Mouse (Mus musculus): ENCODE results near the gene Cdhr3. TPM values are rescaled to one million over a fixed set of nuclear protein-coding genes. Genes with fewer than 3 reads are reported as not detected.

Cdhr3 gene
- total and polyA plus RNA-seq, 3 experiments, result 0.34 to 1.8 (median 0.39) TPM

DNA sequence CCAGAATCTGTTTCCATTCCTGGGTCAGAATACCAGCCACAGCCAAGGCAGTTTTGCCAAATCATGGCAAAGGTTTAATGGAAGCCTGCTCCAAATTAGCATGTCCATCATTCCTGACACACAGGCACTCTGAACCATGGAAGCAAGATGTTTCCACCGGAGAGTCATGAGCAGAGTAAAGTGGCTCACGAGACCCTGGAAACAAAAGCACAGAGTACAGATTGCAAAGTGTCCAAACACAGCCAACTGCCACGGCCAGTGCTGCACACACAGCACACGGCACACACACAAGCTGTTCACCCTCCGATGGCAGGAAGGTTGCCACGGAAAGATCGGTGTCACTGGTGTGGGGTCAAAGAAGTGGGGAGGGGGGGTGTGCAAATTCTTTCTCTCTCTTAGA is 36.0 kb upstream of the Cdhr3 start:
- Histone ChIP-seq H3K4me1 (ENCODE audit: control insufficient read depth, insufficient read depth, low read length) (peaks cover 2% of the 10 kb centered on the region), H3K4me3 (no peak overlapping the region), H3K79me2 (replicated peaks; ENCODE audit: control insufficient read depth, insufficient read depth, low read length) (no peaks in the 10 kb centered on the region), H3K36me3 (ENCODE audit: control insufficient read depth, insufficient read depth, low read length) (no peaks in the 10 kb centered on the region), H3K27me3 (ENCODE audit: control insufficient read depth, insufficient read depth, low read length) (no peaks in the 10 kb centered on the region), H3K9ac (ENCODE audit: low read depth, low read length) (no peak overlapping the region), H3K27ac (no peak overlapping the region)
- TF ChIP-seq CTCF (IDR thresholded peaks at IDR 0.05) (no peak), POLR2A (IDR thresholded peaks at IDR 0.05; ENCODE audit: insufficient read depth, low read depth, low read length) (no peak), EP300 (IDR thresholded peaks at IDR 0.05; ENCODE audit: insufficient read depth, low read depth, low read length) (no peak)
- WGBS, result 68% methylated on average over 7 of the region's 7 CpGs
- intact Hi-C loops (cut with DNase I), result no loop called here
- no peak for DNase-seq

- Histone ChIP-seq H3K79me2 (replicated peaks; ENCODE audit: control insufficient read depth, insufficient read depth, low read length) (no peaks in the 10 kb centered on the region), H3K27ac (no peak overlapping the region), H3K9ac (ENCODE audit: low read depth, low read length) (no peak overlapping the region), H3K4me3 (no peak overlapping the region), H3K27me3 (ENCODE audit: control insufficient read depth, insufficient read depth, low read length) (no peaks in the 10 kb centered on the region), H3K4me1 (ENCODE audit: control insufficient read depth, insufficient read depth, low read length) (peaks cover 2% of the 10 kb centered on the region), H3K36me3 (ENCODE audit: control insufficient read depth, insufficient read depth, low read length) (no peaks in the 10 kb centered on the region)
- intact Hi-C loops (cut with DNase I), result no loop called here
- DNase-seq, result no peak
- TF ChIP-seq CTCF (IDR thresholded peaks at IDR 0.05) (no peak), POLR2A (IDR thresholded peaks at IDR 0.05; ENCODE audit: insufficient read depth, low read depth, low read length) (no peak), EP300 (IDR thresholded peaks at IDR 0.05; ENCODE audit: insufficient read depth, low read depth, low read length) (no peak)
- 78% methylated on average over 2 of the region's 2 CpGs for WGBS
These were observed 35.4 kb upstream of the Cdhr3 start for GRCm38 (mm10) chr12:33128121-33128520.

- TF ChIP-seq EP300 (IDR thresholded peaks at IDR 0.05; ENCODE audit: insufficient read depth, low read depth, low read length) (no peak), POLR2A (IDR thresholded peaks at IDR 0.05; ENCODE audit: insufficient read depth, low read depth, low read length) (no peak), CTCF (IDR thresholded peaks at IDR 0.05) (no peak)
- Histone ChIP-seq H3K4me1 (ENCODE audit: control insufficient read depth, insufficient read depth, low read length) (peaks cover 2% of the 10 kb centered on the region; the same call in 1 of the 2 replicates), H3K9ac (ENCODE audit: low read depth, low read length) (no peak overlapping the region), H3K36me3 (ENCODE audit: control insufficient read depth, insufficient read depth, low read length) (no peaks in the 10 kb centered on the region), H3K79me2 (replicated peaks; ENCODE audit: control insufficient read depth, insufficient read depth, low read length) (no peaks in the 10 kb centered on the region), H3K27me3 (ENCODE audit: control insufficient read depth, insufficient read depth, low read length) (no peaks in the 10 kb centered on the region), H3K27ac (no peak overlapping the region), H3K4me3 (no peak overlapping the region)
- intact Hi-C loops (cut with DNase I), result no loop called here
- no peak for DNase-seq
These were observed 33.6 kb upstream of the Cdhr3 start for GRCm38 (mm10) chr12:33126243-33126642.

DNA sequence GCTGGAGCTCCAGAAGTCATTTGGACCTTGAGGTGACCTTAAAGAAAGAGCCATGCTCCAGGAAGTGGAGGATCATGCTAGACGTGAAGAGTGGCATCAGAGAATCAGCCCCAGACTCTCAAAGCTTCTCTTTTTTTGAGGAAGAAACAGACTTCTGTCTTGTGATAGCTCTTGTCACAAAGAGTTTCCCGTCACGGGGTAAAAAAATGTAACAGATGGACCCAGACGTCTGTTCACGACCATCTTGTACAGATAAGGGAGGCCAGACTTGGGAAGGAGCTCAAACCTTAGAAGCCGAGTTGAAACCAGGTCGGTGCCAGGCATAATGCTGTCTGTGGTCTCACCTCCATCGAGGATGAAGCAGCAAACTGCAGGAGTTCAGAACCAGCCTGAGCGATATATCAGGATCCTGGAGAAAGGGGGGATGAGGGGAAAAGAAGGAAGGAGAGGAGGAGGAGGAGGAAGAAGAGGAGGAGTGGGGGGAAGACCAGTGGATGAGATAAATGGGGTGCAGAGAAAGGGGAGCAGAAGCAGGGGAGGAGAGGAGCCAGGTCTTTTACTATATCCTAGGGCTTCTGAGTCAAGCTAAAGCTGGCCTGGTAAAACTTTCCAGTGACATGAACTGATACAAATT is 33.0 kb upstream of the Cdhr3 start:
- Histone ChIP-seq H3K27ac (no peak overlapping the region), H3K27me3 (ENCODE audit: control insufficient read depth, insufficient read depth, low read length) (no peaks in the 10 kb centered on the region), H3K36me3 (ENCODE audit: control insufficient read depth, insufficient read depth, low read length) (no peaks in the 10 kb centered on the region), H3K9ac (ENCODE audit: low read depth, low read length) (no peak overlapping the region), H3K4me3 (no peak overlapping the region), H3K79me2 (replicated peaks; ENCODE audit: control insufficient read depth, insufficient read depth, low read length) (no peaks in the 10 kb centered on the region), H3K4me1 (ENCODE audit: control insufficient read depth, insufficient read depth, low read length) (peaks cover 2% of the 10 kb centered on the region; the same call in 1 of the 2 replicates)
- WGBS, result 53% methylated on average over 9 of the region's 9 CpGs
- intact Hi-C loops (cut with DNase I), result no loop called here
- no peak for TF ChIP-seq EP300 (IDR thresholded peaks at IDR 0.05; ENCODE audit: insufficient read depth, low read depth, low read length)
- DNase-seq, result no peak

DNA sequence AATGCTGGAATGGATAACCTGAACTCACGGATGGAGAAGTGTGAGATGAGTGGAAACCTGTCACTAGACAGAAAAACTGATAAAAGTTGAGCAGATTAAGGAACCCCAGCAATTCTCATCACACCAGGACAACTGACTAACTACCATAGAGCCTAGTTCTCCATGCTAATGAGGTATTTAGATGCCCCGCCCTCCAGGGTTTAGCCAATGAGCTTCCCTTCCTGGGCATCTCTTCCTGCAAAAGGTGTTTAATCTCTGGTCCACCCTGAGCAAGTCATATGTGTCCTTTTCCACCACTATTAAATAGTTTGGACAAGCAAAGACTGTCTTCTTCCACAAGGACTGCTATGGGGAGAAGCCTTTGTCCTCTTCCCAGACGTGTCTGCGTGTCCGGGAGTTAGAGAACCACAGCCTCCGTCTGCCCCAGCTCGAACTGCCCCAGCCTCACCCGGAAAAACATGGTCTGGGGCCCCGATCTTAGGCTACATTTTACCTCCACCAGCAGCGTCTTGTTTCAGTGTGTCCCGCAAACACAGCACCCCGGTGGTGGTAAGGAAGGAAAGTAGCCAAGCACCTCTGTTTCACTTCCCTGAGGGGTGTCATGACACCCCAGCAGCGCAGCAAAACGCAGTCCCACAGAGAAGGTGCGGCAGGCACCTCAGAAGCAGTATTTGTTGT is 26.1 kb upstream of the Cdhr3 start:
- Histone ChIP-seq H3K27me3 (ENCODE audit: control insufficient read depth, insufficient read depth, low read length) (no peaks in the 10 kb centered on the region), H3K27ac (no peak overlapping the region), H3K4me1 (ENCODE audit: control insufficient read depth, insufficient read depth, low read length) (no peaks in the 10 kb centered on the region), H3K36me3 (ENCODE audit: control insufficient read depth, insufficient read depth, low read length) (no peaks in the 10 kb centered on the region), H3K79me2 (replicated peaks; ENCODE audit: control insufficient read depth, insufficient read depth, low read length) (no peaks in the 10 kb centered on the region), H3K9ac (ENCODE audit: low read depth, low read length) (no peak overlapping the region), H3K4me3 (no peak overlapping the region)
- no peak for DNase-seq
- 54% methylated on average over 15 of the region's 15 CpGs for WGBS
- TF ChIP-seq EP300 (IDR thresholded peaks at IDR 0.05; ENCODE audit: insufficient read depth, low read depth, low read length) (no peak), POLR2A (IDR thresholded peaks at IDR 0.05; ENCODE audit: insufficient read depth, low read depth, low read length) (no peak), CTCF (IDR thresholded peaks at IDR 0.05) (no peak)
- intact Hi-C loops (cut with DNase I), result loop anchor here (10.0 kb wide), 1 partner anchor 216 kb away; no protein-coding TSS in a partner anchor

- H3K4me1 ChIP-seq (ENCODE audit: control insufficient read depth, insufficient read depth, low read length), result peaks cover 5% of the 10 kb centered on the region
- peak; percentile 52 to 55 for DNase-seq
- no peaks in the 10 kb centered on the region for H3K27me3 ChIP-seq (ENCODE audit: control insufficient read depth, insufficient read depth, low read length)
- TF ChIP-seq EP300 (IDR thresholded peaks at IDR 0.05; ENCODE audit: insufficient read depth, low read depth, low read length) (no peak), POLR2A (IDR thresholded peaks at IDR 0.05; ENCODE audit: insufficient read depth, low read depth, low read length) (peak; percentile 31; the same call in 1 of the 2 replicates)
- H3K79me2 ChIP-seq (replicated peaks; ENCODE audit: control insufficient read depth, insufficient read depth, low read length), result no peaks in the 10 kb centered on the region
- peak overlapping the region; percentile 72 for H3K27ac ChIP-seq
- 8% methylated on average over 14 of the region's 14 CpGs for WGBS
- intact Hi-C loops (cut with DNase I), result loop anchor here (2.0 to 10.0 kb wide), 2 partner anchors 36 to 224 kb away; partner anchors contain the start of gene Atxn7l1
- peaks cover 6% of the 10 kb centered on the region for H3K36me3 ChIP-seq (ENCODE audit: control insufficient read depth, insufficient read depth, low read length)
- H3K4me3 ChIP-seq, result peak overlapping the region; percentile 11; the same call in 1 of the 2 replicates
- H3K9ac ChIP-seq (ENCODE audit: low read depth, low read length), result peak overlapping the region; percentile 39; the same call in 1 of the 2 replicates
These were observed 18.3 kb upstream of the Cdhr3 start for GRCm38 (mm10) chr12:33110894-33111471.
